Mouse (Mus musculus) embryonic fibroblast, embryonic 13.5 days (primary cell): ENCODE measurements around the gene L1cam.

ENCODE experiments used
- CTCF ChIP-seq: IDR thresholded peaks from 2 replicates; pipeline ENCODE4 v1.5.1; 2011; ENCODE audit warnings: mild to moderate bottlenecking, control low read depth, low read length, moderate library complexity, borderline replicate concordance; ENCODE audit not compliant: insufficient read depth
- POLR2A ChIP-seq: IDR thresholded peaks from 2 replicates; pipeline ENCODE4 v1.6.1; 2011; ENCODE audit warnings: low read depth, mild to moderate bottlenecking, control low read depth, low read length, moderate library complexity

GRCm38 (mm10) chrX:73931871-73932270, 36.0 kb upstream of the L1cam start:
- TF ChIP-seq POLR2A (no peak), CTCF (no peak)
